Mouse (Mus musculus) cerebellum, postnatal 36 days (tissue): ENCODE measurements around the gene Nxph1.

Experiments used
- DNase-seq, 2 experiments: peaks; one replicate each; pipeline ENCODE4 v3.0.0; 2021 to 2022; ENCODE audit warnings: mixed read lengths in 2 of 2

Nxph1 gene

DNA sequence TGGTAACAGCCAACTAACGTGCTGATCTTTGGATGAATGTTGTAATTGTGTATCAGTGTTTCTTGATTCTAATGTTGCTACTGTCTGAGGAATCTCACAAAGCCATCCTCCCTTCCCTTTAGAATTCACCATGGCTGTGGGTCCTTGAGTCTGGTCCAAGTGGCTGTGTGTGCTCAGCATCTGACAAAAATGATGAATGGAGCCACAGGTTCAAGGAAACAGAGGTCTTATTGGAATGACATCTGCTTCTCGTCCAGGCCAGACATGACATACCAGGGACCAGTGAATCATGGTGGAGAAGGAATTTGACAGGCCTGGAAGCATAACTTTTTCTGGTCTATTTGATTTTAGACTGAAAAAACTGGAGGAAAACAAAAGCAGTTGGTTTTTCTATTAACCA, 22.3 kb downstream of the Nxph1 start:
- no peak for DNase-seq

DNA sequence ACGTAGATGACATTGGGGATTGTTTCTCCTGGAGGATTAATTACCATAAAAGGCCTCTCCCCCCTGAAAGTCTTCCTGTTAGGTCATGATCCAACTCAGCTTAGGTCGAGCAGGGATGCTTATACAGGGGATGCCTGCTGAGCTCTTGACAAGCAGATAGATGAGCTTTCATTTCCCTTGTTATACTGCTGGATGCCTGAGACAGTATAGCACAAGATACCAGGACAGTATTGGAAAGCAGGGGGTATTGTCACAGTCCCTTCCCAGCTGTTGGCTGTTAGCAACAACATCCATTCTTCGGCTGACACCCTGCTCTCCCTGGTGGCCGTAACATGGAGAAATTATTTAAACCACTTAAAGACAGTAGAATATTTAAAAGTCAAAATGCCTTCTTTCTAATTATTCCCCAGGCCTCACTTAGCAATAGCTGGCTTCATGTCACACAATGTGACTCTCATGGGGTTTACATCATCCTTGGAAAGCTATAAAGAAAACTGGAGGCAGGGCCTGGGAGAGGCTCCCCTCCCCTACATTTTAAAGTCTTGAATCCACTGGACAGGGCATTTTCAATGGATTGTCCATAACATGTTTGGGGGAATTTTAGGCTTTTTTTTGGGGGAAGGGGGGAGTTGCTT, 31.1 kb downstream of the Nxph1 start:
- DNase-seq, result no peak

DNA sequence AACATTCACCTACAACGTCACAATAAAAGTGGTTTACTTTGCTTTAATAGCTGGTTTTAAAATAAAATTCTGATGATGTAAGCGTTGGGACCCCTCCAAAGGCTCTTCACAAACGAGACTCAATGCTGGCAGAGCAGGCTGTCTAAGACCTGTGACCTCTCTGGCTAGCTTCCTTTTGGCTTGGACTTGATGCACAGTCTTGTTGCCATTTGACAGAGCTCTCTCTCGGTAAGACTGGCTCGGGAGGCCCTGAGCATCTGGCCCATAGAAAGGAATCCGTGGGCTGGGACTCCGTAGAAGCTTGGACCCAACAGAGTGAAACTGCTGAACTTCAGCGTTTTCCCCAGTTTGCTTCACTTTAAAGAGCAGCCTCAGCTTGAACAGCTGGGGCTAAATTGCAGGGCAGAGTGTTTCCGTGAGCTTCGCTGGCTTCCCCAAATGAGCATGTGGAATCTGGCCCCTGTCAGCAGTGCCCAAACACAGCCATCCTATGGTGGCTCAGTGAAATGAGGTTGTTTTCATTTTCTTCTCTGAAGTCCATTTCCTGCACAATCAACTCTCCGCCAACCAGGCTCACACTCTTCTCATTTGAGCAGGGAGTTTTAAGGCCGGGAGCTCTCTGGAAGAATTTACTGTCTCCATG, 48.2 kb downstream of the Nxph1 start:
- no peak for DNase-seq

DNA sequence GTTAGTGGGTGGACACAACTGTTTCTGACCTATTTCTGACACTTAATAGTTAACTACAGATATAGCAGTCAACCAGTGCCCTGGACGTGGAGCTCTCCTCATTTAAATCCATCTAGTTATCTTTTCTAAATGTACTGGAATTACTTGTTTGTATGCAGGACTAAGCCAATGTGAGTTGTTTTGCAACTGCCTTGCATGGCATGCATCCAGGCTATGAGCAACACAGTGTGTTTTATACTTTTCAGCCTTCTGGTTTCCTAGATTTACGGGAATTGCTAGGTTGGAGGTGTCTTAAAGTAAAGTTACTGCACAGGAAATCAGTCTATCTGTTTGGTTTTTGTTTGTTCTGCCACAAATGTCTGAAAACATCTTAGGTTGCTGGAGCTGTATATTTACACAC, 49.1 kb downstream of the Nxph1 start:
- DNase-seq, result no peak

DNA sequence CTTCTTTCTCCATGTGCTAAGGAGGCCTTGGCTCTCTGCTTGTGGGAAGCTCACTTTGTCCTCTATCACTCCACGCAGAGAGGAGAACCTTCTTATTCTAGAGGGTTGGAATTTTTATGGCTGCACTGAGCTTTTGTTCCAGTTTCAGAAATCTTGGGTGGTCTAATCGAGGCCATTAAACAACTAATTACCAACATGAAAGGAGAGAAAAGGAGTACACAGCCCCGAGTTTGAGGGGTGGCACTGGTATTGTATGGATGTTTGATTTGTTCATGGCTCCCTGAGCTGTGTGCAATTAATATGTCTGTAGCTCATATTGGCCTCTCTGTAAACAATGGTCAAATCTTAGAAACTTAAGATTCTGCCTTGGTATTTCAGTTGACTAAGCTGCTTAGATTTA, 54.5 kb downstream of the Nxph1 start:
- no peak for DNase-seq

DNA sequence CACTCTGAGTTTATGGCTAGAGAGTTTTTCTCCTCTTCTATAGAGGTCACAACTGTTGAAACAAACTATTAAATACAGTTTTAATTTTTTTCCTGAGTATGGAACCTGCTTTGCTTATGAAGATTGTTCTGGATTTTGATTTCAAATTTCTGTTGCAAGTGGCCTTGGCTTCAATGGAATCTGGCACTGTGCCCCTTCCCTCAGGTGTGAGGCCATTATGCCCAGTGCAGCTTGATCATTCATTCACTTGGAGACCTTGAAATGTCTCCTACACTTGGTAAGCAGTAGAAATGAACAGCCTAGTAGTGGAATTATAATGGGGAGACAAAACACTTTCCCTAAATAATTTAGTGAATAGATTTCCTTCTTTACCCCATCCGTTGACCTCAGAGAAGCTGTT, 78.4 kb downstream of the Nxph1 start:
- DNase-seq, result peak; percentile 7 to 14

DNA sequence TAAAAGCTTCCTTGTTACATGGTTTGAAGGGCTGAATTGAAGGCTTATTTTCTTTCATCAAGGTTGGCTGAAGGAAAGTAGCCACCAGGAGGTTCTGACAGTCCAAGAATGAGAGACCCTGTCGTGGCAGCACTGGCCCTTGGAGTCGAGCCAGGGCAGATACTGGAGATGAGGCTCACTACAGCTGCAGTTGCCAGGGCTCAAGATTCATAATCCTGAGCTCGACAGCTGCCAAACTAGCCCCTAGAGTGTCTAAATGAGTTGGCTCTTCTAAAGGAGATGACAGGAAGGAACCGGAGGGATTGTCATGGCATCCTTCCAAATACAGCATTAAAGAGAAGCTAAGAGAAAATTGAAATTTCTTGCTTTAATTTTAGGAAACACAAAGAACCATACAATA, 78.9 kb downstream of the Nxph1 start:
- peak in 1 of 2 experiments; percentile 4 for DNase-seq

DNA sequence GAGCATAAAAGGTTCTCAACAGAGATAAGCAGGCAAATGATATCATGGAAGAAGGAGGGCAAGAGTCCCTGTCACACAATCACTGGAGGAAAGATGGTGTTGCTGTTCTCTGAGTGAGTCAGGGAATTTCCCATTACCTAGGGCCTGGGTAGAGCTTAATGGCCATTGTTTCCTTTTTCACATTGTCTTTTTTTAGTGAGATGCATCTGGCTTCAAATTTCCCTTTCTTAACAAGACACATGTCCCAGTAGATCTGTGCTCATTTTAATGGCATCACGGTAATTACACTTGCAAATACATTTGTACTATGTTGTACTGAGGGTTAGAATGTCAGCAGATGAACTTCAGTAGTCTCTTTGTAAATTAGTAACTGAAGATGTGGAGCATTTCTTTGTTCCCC, 80.3 kb downstream of the Nxph1 start:
- no peak for DNase-seq

DNA sequence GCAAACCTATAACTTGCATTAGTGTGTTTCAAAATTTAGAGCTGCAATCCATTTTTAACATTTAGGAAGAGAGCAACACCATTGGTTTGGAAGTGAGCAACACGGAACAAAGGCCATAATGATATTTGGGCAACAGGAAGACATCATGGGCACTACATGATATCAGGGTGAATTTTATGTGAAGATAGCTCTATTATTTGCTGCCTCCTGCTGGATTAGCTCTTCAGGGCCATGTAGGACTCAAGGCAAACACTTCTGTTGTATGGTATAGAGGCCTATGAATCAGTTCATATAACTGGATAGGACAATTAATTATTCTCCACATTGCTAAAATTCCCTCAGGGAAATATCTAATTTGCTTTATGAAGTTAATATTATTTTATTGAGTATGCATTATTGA, 91.1 kb downstream of the Nxph1 start:
- DNase-seq, result no peak

DNA sequence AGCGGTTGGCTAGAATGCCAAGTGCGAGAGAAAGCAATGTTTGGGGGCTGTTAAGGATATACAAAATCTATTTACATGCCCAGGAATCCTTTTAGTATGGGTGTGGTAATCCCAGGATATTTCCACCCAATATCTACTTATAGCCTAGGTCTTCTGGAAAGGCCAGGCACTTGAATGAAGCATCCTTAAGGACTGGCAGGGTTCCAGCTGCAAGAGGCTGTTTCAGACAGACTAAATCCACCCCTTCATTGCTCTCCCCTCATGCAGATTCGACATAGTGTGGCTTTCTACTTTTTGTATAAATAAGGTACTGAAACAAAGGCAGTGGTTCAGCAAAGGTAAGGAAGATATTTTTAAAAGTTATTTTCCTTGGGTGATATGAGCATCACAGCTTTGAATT, 92.8 kb downstream of the Nxph1 start:
- DNase-seq, result no peak

DNA sequence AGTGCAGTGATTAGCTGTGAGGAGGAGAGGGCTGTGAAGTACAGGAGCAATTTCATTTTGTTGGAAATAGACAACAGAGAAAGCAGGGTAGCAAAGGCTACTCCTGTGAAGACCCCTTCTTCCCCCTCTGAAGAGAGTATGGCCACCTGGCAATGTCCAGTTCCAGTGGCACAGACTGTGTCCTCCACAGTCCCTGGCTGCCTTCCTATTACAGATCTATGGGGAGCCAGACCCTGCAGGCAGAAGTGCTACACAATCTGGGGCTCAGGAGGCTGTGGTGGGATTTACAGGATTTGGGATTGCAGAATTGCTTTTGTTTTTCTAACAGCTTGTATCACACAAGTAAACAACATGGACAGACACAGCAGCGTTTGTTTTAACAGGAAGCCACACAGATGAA, 94.2 kb downstream of the Nxph1 start:
- DNase-seq, result no peak

DNA sequence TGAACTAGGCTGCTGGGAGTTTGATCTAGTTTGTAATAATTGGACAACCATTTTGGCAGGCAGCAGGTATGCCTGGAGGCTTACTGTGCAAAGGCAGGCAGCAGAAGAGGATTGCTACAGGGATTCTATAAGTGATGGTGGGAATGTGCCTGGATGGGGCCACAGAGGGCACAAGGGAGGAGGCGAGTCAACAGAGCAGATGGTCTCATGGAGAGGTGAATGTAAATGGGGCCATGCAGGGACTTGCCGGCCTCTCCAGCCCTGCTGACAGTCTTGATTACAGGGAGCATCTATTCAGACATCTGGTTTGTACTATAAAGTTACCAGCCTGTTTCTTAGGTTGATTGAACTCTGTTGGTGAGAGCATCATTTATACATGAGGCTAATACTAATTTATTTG, 98.6 kb downstream of the Nxph1 start:
- peak; percentile 11 to 31 for DNase-seq

DNA sequence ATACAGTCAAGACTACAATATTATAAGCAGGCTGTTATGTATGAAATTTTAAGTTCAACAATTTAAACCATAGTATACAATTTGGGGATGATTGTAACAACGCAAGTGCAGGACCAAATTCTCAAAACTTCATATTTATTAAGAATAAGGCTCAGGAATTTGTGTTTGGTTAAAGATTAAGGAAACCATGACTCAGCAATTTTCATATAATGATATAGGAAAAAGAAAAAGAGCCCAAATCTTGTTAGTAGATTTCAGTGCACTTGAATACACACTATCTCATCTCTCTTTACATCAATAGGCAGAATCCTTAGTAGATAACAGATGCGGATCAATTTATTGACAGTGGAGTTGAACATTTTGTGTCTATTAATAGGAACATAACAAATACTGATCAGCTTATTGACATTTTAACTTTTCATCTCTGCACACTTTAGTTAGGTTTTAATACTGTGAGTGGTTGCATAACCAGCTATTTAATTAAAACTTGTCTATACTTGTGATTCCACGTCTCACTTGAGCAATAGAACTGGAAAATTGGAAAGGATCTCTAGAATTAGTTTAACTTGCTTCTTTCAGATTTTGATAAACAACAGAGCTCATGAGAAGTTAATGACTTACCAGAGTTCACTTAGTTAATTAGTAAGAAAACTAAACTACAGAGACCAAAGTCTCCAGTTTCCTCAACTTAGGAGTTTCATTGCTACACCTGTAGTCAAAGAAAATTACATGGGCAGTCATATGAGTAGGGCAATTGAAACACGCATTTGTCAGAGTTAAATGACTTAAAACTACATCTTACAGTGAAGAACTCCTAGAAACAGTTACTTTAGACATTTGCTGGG, 113.3 kb downstream of the Nxph1 start:
- DNase-seq, result no peak

DNA sequence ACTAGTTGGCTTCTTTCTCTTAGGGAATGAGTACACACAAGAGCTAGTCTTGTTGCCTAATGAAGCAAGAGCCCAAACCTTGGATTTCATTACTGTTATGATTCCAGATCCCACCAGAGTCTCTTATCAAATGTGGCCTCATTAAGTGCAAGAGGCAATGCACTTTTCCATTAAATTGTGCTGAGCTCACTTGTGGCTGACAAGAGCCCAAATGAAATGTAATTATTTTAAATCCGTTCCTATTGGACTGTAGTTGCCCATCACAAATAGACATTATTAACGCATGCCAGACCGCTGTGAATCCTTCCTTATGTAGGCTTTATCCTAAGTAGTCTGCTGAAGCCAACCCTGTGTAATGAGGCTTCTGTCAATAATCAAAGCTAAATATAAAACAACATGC, 118.2 kb downstream of the Nxph1 start:
- no peak for DNase-seq

DNA sequence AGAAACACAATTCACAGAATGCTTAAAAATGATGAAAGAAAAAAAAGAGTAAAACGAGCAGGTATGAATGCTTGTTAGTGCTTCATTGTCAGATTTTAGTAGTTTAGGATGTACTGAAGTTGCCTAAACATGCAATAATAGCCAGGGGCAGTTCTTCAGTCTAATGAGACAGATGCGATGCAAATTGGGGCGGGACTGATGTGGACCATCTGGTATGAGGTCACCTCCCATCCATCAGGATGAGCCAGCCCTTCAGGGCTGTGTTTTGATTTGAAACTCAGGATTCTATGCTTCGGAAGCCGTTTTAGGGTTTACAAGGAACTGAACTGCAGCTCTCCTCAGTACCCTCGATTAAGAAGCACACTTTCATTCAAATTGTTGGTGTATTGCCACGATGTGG, 121.7 kb downstream of the Nxph1 start:
- no peak for DNase-seq

DNA sequence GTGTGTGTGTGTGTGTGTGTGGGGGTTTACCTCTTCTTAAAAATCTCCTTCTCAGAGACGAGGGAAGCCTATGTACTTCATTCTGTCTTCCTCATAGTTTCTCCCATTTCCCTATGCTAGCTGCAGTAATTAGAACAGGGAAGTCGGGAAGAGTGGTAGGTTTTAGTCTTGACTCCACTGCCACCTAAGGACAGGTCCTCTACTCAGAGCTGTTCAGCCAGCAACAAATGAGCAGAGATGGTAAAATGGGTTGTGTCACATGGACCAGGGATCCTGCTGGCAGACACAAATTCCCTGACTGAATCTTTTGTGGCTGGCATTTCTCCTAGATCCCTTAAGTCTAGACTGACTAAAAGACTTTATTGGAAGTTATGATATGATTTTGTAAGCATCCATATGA, 128.2 kb downstream of the Nxph1 start:
- no peak for DNase-seq

DNA sequence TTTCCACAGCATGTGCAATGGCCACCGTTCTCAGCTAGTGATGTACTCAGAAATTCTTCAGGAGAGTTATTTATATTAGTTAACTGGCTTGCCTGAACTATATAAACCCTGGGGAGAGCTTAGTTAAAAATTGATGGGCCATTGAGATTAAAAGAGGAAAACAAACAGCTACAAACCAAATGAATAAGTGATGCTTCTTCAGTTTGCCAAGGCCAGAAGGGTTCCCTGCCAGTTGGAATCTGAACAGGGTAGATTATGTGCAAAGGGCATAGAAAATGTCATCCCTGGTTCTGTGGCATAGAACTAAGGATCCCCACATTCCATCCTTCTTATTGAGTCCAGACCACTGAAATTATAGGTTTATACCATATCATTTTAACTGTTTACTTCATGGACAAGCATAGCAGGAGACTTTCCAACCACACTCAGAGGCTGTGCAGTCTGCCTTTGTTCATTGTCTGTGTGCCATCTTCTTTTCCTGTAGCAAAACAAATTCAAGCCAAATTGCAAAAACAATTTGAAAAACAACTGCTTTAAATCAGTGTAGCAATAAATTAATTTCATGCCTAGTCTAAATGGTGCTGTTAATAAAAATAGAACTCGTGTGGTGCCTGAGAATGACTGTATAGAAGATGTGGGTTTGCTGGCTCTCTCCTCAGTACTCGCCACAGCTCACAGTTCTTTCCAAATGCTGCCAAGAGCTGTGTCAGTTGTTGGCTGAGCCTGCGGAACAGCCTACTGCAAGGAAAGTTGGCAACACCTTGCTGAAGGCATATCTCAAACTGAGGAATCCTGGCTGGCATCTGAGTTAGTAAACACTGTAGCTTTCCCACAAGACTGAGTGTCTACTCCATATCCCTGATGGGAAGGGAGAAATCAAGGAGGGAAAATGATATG, 129.8 kb downstream of the Nxph1 start:
- DNase-seq, result peak; percentile 72 to 74

DNA sequence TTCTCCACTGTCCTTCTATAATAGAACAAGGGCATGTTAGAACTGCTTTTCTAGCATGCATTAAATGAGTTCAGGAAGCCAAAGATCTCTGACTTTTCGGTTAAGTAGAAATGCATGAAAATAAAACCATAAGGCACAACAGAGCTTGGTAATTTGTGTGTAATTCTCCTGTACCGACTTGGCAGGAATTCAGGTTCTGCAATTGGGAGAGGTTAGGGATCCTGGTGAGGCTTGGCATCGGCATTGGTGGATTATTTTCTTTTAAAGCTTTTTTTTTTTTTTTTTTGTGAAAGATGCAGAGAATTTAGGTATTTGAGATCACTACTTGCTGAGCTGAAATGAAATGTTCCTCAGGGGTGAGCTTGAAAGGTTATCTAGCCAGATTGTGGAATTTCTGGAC, 135.6 kb downstream of the Nxph1 start:
- peak; percentile 27 to 50 for DNase-seq

DNA sequence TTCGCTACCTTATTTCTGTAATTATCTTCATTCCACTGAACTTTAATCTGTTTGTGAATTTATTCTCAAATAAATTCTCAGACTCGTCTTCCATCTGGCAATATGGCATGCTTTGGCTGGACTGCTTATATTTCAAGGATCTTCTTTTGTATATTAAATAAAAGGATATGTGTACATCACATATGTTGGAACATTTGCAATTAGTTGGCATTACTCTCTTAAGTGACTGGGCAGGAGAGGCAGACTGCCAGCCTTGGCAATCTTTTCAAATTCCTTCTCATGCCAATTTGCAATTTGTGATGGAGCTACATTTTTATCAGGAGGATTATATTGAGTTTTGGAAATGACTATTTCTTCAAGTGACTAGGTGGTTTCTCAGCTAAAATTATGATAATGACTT, 149.1 kb downstream of the Nxph1 start:
- peak; percentile 18 to 29 for DNase-seq

DNA sequence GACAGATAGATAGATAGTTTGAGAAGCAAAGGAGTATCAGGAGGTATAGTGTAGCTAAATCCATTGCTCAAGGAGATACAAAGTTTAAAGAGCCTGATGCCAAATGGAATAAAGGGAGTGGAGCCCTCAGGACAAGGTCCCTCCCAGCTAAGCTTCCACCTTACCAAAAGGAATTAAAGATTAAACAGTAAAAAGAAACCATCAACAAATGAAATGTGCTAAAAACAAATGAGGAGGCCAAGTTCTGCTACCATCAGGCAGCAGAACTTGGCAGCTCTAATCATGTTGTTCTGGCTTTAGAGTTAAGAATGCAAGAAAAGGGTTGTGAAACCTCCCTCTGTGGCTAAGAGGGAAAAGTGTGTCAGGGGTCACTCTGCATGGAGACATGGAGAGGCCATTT, 159.1 kb downstream of the Nxph1 start:
- DNase-seq, result no peak

DNA sequence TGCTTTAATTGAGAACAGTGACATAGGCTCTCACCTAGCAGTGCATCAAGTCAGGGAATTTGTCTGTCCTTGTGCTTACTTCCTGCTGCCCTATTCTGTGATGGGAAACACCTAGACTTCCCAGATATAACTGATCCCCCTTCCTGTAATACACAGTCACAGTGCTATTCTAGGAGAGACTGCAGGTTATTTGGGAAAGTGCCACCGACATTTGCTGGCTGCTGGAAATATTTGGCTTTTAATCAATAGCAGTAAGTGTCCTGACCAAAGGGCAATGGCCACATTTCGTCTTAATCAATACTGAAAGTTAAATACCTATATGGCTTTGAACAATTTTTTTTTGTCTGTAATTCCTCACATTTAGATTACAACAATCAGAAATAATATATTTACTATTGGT, 170.9 kb downstream of the Nxph1 start:
- DNase-seq, result no peak

DNA sequence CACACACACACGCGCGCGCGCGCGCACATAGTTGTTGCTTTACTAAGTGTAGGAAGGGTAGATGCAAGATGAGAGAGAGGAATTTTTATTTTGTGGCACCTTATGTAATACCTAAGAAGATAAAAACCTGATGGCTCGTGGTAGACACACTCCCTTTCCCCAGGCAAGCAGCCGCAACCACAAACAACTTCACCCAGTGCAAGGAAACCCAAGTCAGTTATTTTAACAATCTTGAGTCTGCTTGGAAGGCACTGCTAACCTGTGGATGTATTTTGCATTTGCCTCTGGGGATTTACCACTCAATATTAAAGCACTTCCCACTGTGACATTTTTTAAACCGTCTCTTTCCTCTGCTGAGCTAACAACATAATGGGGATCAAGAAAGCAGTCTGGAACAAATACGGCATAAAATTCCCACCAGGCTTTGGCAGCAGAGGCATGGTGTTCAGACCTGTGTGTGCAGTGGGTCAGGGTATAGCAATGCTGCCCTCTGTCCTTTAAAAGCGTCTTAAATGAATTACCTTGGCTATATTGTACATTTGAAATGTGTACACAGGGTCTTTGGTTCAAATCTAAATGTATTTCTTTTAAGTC, 176.2 kb downstream of the Nxph1 start:
- DNase-seq, result no peak
